Mouse (Mus musculus) mesoderm, embryonic 11.5 days (tissue): ENCODE measurements at regions not wholly inside any gene's neighbourhood (a gene's known extent, or its start where the extent isn't known, plus 50 kb on each side); places are given as distances from the start of the nearest gene placed in this dataset.

ENCODE experiments used
- DNase-seq: peaks from one replicate; pipeline ENCODE4 v3.0.0-alpha.2; 2012; ENCODE audit warnings: low read depth, low spot score

DNA sequence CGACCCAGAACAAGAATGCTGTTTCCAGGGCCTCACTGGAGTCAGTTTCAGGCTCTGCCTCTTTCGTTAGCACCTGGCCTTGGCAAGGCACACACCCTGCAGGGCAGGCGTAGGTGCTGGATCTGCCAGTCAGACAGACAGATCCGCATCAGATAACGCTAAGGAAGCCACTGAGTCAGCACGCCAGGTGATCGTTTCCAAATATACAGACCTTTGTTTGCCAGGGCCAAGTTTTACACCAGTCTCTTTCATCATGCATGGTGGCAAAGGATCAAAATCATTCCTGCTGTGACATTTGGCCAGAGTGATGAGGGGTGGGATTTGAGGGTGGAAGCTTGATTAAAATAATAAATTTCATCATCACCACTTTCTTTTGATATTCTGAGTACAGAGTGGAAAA is 411.0 kb downstream of the Ofcc1 start:
- DNase-seq: no peak

DNA sequence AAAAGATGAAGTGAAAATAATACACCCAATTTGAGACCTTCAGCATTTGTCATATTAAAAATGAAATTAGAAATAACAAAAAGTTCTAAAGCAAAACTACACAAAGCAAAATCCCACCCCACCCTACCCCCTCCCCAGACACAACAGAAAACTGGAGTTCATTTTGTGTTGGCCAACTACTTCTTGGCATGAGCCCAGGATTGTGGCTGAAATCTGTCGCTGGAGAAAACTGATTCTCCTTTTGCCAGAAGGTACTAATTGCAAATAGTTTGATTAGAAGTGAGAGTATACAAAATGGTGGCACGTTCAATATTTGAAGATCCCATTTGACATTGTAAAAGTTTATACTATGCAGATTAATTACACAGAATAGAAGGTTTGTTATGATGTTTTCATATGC is 426.0 kb downstream of the Ofcc1 start:
- no peak for DNase-seq

DNA sequence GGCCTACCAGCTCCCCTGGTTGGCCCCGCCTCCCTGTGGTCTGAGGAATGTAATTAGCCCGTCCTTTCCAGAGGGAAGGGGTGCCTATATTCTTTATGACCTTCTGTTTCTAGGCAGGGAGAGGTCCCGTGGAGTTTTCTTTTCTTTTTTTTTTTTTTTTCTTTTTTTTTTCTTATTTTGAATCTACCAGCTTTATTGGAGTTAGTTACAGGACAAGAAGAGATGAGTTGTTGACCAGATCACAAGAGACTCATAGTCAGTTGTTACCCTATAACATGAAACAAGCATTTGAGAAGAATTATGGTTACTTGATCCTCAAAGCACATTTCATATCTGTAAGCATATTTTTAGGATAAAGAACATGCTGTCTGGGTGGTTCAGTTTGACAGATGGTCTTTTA is 429.8 kb downstream of the Ofcc1 start:
- DNase-seq: no peak

DNA sequence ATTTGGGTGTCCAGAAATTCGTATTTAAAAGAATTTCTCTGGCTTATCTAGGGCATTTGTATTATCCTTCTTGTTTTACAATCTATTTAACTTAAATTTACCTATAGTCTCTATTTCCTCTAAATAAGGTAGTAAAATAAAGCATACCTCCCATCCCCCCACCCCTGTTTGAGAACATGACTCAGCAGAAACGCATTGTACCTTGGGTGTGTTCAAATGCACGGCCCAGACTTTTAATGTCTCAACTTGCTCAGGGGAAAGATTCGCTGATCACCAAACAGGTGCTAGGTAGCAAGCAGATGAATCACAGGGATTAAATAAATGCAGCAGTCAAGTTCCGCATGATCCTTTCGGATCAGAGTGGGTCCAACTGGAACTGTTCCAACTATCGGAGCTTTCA is 432.7 kb downstream of the Ofcc1 start:
- no peak for DNase-seq

GRCm38 (mm10) chr13:39924366-39924765 is 436.9 kb downstream of the Ofcc1 start:
- DNase-seq: no peak

- no peak for DNase-seq
These were observed 438.1 kb downstream of the Ofcc1 start for GRCm38 (mm10) chr13:39923113-39923512.

DNA sequence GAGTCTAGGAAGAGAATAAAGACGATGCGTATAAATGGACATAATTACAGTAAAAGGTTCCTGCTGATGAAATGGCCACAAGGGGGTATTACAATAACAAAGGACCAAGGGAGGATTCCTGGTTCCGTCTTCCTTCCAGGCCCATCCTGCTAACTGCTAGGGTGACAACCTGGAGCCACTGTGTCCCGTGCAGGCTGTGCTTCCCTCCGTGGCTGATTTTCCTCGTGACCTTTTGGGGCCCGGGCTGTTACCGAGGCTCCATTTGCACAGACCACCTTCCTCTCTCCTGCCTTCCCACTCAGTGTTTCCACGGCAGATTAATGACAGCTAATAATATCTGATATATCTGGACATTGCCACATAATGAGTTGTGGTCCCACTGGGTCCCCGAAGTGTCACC is 453.5 kb downstream of the Ofcc1 start:
- DNase-seq: peak; percentile 8

- DNase-seq: no peak
These were observed 457.0 kb downstream of the Ofcc1 start for GRCm38 (mm10) chr13:39904264-39904663.

- no peak for DNase-seq
These were observed 457.9 kb downstream of the Ofcc1 start for GRCm38 (mm10) chr13:39903319-39903718.

DNA sequence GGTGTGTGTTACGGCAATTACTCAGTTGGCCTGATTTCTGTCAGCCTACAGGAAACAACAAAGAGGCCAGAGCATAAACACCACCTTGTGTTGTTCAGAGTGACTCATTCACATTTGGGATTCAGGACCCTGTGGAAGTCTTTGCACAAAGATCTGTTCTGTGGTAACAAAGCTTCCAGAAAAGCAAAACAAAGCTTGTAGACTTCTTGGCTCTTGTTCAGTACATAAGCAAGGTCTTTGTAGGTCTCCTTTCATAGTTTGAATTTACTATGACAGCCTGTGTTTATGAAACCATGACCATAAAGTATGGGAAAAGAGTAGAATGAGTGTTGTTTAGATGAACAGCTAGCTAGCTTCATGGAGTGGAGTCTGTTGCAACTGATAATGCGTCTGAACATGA is 461.9 kb downstream of the Ofcc1 start:
- no peak for DNase-seq

DNA sequence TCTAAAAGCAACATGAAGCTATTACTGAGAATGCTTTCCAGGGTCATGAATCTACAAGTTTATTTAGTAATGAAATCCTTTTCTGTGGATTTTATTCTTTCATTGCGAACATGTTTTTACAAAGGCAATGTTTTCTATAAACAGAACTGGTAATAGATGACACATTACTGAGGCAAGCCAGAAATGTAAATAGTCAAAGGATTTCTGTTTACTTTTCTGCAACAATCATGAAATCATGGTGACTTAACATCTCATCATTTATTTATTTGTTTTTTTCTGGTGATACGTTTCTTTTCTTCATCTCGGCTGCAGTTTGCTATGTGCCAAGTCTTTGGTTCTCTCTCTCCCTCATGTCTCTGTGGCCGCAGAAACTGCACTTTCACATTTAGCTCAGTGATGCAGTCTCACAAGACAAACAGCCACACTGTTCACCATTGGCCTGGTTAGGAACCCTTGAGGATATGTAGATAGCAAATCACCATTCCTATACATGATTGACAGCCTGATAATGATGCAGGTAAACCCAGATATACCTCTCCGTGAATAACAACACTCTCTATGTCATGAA is 462.8 kb downstream of the Ofcc1 start:
- no peak for DNase-seq

- DNase-seq: no peak
These were observed 467.1 kb downstream of the Ofcc1 start for GRCm38 (mm10) chr13:39894159-39894558.

GRCm38 (mm10) chr13:39881066-39881465 is 480.2 kb downstream of the Ofcc1 start:
- no peak for DNase-seq

GRCm38 (mm10) chr13:39880136-39880535 is 481.1 kb downstream of the Ofcc1 start:
- no peak for DNase-seq

GRCm38 (mm10) chr13:39877361-39878141 is 483.7 kb downstream of the Ofcc1 start:
- DNase-seq: peak; percentile 86

DNA sequence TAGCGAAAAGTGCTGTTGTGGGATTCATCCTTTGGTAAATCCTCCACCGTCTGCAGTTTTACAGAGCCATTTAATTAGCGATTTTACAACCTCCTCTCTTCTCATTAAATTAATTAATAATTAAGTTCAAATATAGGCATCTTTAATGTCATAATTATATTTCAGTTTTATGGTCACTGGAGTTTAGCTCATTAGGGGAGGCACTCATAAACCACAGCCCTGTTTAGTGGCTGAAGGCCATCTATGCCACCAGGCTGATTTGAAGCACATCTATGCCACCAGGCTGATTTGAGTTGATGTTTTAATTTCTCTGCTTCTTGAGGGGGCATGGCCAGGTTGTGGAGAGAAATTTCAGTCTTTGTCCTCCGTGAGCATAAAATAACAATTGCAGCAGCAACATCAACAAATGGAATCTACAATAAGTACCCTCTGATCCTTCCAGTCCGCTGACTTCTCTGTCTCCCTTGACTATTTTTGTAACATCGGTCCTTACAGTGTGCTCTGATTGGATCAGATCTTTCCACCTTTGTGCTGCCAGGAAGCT is 508.9 kb downstream of the Ofcc1 start:
- no peak for DNase-seq

DNA sequence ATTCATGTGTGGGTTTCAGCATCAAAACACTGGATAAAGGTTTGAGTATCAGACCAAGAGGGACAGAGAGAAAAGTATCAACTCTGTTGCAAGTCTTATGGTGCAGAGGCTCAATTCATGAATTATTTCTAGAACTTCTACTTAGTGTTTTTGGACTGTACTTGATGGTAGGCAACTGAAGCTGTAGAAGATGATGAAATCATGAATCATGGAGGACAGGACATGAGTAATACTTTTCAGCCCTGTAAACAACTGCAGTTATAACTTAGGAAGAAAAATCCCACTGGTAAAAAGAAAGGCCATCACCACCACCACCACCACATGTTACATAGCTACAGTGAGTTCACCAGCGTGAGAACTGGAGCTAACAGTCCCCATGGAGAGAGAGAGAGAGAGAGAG is 511.9 kb downstream of the Ofcc1 start:
- no peak for DNase-seq

DNA sequence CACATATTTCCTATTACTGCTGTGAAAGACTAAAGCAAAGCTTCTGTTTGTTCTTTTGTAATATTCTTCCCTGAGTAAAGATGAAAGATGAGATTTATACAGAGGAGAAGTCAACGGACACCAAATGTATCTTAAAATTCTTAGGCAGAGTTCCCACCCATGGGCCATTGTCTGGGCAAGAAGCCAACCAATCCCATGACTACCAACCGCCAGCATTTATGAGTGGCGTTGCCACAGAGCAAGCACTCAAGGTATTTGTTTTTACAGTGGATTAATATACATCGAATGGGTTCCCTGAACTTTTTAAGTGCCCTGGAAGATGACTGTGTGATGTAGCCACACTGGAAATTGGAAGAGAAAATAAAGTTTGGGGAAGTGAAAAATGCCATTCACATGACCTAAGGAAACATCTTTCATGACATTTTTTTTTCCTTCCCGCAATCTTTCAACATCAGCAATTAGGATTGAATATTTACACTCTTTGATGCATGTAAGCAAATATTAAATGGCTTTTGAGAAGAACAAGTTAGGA is 525.1 kb downstream of the Ofcc1 start:
- no peak for DNase-seq

DNA sequence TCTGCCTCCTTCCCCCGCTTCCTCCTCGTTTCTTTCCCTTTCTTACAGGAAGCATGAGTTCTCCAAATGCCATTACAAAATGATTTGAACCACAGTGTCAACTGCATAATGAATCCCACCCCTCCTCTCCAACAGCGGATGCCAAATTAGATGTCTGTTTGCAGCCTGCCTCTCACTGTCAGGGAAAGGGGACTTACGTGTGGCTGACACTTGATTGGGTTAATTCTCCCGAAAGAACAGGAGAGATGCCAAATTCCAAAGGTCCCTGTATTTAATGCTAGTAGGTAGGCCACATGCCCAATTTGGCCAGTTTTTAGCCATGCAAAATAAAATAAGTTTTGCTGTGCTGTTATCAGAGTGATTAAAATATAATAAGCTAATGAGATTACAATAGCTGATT is 525.9 kb downstream of the Ofcc1 start:
- DNase-seq: no peak

DNA sequence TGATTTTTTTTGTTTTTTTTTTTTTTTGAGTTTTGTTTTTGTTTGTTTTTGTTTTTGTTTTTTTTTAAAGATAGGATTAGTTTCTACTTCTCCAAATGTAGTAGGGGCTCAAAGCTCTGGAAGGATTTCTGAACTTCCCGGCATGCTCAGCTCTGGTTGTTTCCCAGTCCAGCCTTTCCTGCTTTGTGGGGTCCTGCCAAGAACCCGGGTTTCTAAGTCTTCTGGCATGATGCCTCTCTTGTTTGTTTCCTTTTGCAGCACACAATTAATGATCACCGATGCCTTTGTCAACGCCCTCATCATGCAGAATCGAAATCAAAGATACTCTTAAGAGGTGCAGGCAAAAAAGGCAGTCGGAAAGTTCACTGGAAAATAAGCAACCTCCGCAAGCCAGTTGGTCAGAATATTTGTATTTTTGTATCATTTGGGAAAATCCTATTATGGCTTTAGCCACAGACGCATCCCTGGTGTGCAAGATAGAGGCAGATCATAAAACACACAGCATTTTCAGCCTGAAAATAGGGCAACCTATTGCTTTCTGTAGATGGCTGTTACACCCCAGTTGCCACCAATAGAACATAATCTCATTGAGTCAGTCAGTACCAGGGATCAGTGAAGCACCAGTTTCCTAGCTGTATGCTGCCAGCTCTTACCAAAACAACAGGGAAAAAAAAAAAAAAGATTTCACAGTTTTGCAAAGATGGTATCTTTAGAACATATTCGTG is 526.6 kb downstream of the Ofcc1 start:
- no peak for DNase-seq

DNA sequence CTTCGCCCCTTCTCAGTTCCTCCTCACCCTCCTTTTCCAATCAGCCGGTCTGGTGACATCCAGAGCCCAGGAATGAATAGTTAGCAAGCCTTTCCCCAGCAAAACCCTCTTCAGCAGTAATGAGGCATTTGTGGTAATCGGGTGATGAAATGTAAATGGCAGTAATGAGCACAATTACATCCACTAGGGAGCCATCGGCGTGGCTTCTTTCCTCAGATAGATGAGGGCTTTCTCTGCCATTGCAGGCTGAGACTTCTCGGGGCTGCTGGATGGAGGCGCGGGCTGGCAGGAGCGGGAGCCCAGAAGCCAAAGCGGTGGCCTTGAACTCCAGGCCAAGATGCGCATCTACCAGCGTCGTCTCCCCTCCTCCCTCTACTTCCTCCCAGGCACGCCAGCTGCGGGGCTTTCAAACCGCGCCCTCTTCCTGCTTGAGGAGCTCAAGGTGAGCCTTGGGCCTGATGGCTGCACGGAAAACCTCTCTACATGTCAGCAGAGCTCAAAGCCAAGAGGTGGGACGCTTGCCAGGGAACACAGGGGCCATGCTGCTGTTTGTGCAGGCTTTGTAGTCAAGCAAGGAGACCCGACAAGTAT is 537.2 kb downstream of the Ofcc1 start:
- DNase-seq: no peak

DNA sequence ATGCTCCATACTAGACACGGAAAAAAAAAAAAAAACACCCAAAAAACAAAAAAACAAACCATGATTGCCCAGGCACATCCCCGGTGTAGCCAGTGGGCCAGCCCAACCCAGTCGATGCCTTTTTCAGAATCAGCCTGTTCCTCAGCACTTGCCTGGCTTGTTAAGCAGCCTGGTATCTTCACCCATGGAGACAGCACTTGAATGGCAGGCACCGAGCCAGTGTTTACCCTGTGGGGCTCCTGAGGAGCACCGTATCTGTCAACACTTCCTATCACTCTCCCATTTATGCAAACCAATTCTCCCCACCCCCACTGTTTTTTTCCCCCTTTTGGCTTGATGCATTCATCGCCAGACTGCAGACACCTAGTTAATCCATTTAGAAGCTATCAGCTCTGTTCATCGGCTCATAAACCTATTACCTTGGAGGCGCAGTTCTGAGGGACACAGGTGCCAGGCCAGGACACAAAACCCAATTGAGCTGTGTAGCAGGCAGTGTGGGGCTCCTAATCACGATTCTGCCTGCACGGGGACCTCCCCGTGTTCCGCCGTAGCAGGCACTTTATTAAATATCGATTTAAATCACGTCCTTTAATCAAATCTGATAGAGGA is 537.8 kb downstream of the Ofcc1 start:
- no peak for DNase-seq
